Mouse (Mus musculus) cerebral cortex, adult 2 months (tissue): ENCODE data around the gene Fbln2.

ENCODE experiments used
- WGBS: fragments of 180-500 bp; shearing (Covaris S2); methylation state at CpG from one replicate; pipeline ENCODE4 v1.1.7; 2018; 5-methylcytosine and 5-hydroxymethylcytosine counted together

Fbln2 gene

DNA sequence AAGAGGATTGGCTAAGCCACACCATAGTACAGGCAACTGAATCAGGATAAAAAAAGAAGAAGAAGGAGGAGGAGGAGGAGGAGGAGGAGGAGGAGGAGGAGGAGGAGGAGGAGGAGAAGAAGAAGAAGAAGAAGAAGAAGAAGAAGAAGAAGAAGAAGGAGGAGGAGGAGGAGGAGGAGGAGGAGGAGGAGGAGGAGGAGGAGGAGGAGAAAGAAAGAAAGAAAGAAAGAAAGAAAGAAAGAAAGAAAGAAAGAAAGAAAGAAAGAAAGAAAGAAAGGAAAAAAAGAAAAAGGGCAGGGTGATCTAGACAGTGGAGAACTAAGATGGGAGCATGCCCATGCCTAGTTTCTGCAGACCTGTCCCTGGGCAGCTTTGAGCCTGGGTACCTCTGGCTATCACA lies at the start of gene Fbln2:
Gene Fbln2, plus strand, starts transcription at position 301 of the 400 bp plus-strand sequence.

DNA sequence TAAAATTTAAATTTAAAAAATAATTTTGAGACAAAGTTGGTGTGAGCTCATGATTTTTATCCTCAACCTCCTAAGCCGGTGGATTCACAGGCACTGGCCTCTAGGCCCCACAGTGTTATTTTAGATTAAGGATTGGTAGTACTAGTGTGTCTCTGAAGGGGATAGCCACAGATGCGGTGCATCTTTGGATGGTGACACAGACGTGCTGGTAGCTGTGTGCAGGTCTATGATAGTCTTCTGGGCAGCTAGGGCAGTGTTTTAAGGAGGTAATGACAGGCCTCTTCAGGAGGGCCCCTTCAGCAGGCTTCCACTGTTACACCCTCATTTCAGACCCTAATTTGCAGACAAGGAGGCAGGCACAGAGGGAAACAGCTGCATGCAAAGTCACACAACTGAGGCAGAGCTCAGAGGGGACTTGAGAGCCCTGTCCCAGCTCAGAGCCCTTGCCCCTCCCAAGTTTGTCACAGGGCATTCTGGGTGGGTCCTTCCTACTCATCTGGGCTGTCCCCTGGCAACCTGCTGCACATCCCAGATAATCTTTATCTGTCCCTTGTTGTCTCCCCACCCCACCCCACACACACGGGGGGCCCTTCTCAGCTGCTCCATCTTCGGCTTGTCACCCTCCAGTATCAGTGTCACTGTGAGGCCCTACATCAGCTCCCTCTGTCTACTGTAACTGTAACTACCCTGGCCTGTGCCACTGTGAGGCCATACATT lies 48.9 kb upstream of the Fbln2 start:
- WGBS = 84% methylated on average over 5 of the region's 5 CpGs

GRCm38 (mm10) chr6:91164584-91164983 lies 47.7 kb upstream of the Fbln2 start:
- WGBS = 49% methylated on average over 2 of the region's 2 CpGs

DNA sequence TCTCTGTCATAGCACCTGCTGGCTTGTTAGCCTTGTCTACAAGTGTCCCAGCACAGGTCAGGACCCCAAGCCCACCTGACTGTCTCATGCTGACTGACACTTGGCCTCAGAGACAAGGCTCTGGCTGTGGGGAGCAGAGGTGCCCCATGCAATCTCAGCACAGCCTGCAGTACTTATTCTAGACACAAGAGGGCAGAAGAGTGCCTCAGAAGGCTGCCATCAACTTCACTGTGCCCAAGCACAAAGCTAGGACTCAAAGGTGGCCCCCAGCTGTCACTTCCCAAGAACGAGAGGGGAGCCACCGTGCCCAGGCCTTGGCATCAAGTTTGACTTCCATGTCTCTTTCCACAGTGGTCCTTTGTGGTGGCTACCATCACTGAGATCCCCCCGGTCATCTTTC lies 47.0 kb upstream of the Fbln2 start:
- 34% methylated on average over 3 of the region's 3 CpGs for WGBS

GRCm38 (mm10) chr6:91167828-91168227 lies 44.4 kb upstream of the Fbln2 start:
- WGBS = 70% methylated on average over 3 of the region's 3 CpGs

- 93% methylated on average over 8 of the region's 8 CpGs for WGBS
These were observed 43.1 kb upstream of the Fbln2 start for GRCm38 (mm10) chr6:91169129-91169528.

- WGBS = 68% methylated on average over 3 of the region's 3 CpGs
These were observed 40.8 kb upstream of the Fbln2 start for GRCm38 (mm10) chr6:91171396-91171895.

- WGBS = 53% methylated on average over 2 of the region's 2 CpGs
These were observed 39.9 kb upstream of the Fbln2 start for GRCm38 (mm10) chr6:91172381-91172780.

- WGBS = 41% methylated on average over 7 of the region's 7 CpGs
These were observed 38.9 kb upstream of the Fbln2 start for GRCm38 (mm10) chr6:91173221-91173880.

- 71% methylated on average over 3 of the region's 3 CpGs for WGBS
These were observed 38.0 kb upstream of the Fbln2 start for GRCm38 (mm10) chr6:91174211-91174610.

DNA sequence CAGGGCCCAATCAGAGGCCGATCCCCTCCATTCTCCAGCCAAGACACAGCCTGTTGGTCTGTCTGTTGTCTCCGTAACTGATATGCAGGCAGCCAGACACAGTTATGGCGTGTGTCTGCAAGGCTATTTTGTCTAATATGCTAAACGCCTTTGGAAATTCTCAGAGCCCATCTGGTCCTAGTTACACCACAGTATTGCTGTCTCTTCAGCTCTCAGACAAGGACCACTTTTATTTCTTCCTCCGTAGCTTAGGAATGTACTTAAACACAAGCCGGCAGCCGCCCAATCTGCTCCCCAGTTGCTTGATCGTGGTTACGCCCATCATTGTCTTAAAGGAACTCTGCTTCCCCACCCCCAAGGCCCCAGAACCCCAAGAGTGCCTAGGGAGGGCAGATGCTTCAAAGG lies 31.5 kb upstream of the Fbln2 start:
- 46% methylated on average over 9 of the region's 9 CpGs for WGBS

- 81% methylated on average over 2 of the region's 2 CpGs for WGBS
These were observed 30.9 kb upstream of the Fbln2 start for GRCm38 (mm10) chr6:91181320-91181719.

GRCm38 (mm10) chr6:91182075-91182490 lies 30.2 kb upstream of the Fbln2 start:
- WGBS = 94% methylated on average over 4 of the region's 4 CpGs

DNA sequence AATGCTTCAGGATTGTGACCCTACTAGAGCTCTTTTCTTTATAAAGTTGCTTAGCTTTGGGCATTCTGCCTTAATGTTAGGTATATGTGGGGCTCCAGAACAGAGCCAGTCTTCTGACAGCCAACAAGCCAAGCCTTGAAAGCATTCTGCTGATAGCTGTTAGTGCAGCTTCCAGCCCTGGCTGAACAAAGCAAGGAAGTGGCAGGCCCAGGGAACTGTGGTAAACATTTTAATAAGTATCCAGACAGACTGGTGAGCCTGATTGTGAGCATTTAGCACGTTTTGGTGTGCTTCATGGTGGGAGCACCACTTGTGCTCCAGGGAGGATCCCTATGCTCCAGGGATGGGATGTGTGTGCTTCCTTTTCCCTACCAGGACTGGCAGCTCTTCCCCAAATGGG lies 29.2 kb upstream of the Fbln2 start:
- 64% methylated on average over 1 of the region's 1 CpGs for WGBS

- WGBS = 87% methylated on average over 2 of the region's 2 CpGs
These were observed 28.3 kb upstream of the Fbln2 start for GRCm38 (mm10) chr6:91183980-91184379.

DNA sequence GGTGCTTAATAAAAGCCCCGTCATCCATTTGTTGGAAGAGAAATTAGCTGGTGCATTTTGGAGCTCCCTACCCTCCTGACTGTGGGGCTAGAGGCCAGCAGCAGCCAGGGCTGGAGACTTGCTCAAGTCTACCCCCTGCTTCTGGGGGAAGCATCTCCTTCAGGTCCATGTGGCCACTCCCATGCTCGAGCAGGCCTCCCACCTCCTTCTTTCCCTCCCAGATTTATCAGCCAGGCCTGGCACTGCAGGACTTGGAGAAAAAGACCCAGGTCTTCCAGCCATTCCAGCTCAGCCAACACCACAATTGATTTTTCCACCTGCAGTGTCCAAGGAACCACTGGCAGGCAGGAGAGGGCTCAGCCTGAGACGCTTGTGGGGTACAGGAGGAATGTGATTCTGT lies 27.5 kb upstream of the Fbln2 start:
- WGBS = 83% methylated on average over 3 of the region's 3 CpGs

DNA sequence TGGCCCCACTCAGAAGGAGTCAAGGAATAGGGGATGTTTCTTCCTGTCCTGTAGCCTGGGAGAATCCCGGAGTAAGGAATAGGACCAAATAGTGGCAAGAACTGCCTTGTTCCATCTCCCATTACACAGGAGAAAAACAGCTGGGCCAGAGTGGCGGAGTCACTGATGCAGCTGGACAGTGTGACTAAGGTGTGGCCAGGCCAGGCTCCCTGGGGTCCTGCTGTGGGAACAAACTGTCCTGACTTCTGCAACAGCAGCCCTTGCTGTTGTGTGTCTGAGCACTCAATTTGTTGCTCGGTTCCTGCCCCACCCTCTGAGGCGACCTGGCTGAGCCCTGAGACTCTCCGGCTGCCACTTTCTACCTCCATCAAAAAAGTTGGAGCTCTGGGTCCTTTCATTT lies 26.8 kb upstream of the Fbln2 start:
- 87% methylated on average over 5 of the region's 5 CpGs for WGBS

- WGBS = 71% methylated on average over 4 of the region's 4 CpGs
These were observed 25.9 kb upstream of the Fbln2 start for GRCm38 (mm10) chr6:91186161-91186931.

DNA sequence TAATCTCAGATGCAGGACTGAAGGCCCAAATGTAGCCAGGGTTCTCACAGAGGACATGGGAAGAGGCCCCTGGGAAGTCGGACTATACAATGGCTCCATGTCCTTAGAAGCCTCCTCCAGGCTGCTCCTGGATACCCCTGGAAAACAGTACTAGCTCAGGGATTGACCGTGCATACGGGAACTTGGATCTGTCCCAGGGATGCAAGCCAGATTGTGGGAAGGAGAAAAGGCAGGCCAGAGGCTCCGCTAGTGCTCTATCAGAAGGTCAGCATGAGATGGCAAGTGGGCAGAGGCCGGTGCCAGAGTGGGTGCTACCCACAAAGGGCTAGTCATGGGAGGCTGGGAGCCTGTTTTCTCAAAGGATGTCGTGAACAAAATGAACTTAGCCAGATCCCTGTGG lies 25.3 kb upstream of the Fbln2 start:
- WGBS = 56% methylated on average over 6 of the region's 6 CpGs

- WGBS = 40% methylated on average over 3 of the region's 3 CpGs
These were observed 24.4 kb upstream of the Fbln2 start for GRCm38 (mm10) chr6:91187871-91188270.

- WGBS = 87% methylated on average over 6 of the region's 6 CpGs
These were observed 22.3 kb upstream of the Fbln2 start for GRCm38 (mm10) chr6:91189971-91190370.

DNA sequence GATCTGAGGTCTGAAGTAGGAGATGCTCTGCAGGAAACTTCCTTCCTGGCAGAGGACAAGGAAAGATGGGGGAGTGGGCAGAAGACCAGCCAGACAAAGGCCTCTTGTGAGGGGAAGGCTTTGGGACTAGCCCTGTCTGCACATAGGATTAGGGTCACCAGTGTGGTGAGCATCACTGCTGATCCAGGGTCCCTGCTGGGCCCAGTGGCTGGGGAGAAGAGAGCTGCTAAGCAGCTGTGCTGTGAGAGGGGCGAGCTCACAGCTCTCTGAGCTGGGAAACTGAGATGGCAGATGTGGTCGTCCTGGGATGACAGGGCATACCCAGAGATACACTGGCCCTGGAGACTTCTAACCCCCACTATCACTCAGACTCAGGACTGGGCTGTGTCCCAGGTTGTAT lies 20.8 kb upstream of the Fbln2 start:
- WGBS = 89% methylated on average over 2 of the region's 2 CpGs

DNA sequence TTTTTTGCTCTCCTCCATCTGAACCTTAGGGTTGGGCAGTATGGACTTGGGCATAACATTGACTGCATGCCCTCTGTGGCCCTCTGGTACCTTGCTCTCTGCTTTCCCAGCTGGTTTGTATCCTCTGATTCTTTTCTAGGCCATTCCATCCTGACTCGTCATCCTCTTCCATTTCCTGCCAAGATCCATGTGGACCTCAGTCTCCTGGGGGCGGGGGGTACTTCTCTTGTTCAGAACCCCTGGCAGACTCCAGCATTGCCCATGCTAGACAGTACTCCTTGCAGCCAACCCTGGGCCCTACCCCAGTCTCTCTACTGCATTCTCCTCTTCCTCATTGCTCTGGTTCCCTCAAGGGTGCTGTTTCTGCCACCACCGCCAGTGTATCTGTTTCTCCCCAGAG lies 19.8 kb upstream of the Fbln2 start:
- 79% methylated on average over 3 of the region's 3 CpGs for WGBS
